Mouse (Mus musculus) ovary, adult 18-20 months (tissue): Measurements from ENCODE around the gene Mms22l.
"Not testable (repeated sequence)": the region's sequence is repeated elsewhere in the genome, so short reads cannot be mapped to it uniquely, and the experiment has no call there.

Source experiments
- DNase-seq: peaks from one replicate; pipeline ENCODE4 v3.0.0; 2022; ENCODE audit warnings: low spot score, mixed read lengths

The Mms22l gene

DNA sequence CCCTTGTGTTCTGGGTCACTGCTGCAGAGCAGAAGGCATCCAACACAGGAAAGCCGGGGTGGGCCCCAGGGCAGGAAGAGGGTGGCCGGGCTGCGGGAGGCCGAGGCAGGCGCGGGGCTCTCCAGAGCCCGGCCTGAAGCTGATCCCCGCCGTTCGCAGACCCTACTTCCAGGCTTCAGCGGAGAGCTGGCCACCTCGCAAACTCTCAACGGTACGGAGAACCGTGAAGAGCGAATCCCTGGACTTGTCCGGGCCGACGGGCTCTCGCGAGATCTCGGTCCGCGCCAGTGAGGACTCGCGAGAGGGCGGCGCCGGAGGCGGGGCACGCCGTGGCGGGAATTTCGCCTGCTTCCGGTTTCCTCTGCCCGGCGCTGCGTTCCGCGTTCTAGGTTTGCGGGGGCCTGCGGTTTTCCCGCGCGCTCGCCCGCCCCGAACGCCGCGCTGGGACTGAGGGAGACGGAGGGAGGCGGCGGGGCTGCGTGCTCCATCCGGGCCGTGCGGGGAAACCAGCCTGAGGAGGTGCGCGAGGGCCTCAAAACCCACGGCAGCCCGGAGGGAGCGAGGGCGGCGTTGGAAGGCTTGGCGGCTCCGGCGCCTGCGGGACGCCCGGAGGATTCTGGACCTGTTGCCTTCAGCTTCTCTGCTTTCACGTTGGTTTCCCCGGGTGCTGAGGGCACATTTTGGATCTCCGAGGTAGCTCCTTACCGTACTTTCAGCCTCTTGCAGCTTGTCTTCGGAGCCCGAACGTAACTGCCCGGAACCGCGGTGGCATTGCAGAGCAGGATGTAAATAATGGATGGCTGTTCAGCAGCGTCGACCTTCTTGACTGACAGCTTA lies at the start of gene Mms22l:
Gene Mms22l (plus strand): TSS at position 336 of the 837 bp plus-strand sequence.
- DNase-seq: peak; percentile 87

DNA sequence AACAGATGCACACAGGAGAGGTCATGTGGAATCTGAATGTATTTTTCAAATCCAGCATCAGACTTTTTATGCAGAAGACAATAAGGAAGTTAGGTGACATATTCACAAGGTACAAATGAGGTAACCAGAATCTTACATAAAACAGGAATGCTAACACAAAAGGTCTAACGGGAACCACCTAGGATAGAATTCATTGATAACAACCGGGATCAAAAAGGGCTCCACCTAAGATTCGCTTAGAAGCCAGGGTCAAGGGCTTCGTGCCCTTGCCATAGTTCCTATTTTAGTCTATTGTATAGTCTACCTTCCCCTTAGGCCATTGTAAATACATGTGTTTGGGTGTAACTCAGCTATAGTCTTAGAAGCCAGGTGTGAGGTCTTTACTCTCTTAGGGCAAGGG lies 12.2 kb upstream of the Mms22l start:
- not testable (repeated sequence) for DNase-seq

GRCm38 (mm10) chr4:24496953-24497319 lies 685 bp downstream of the Mms22l start:
- no peak for DNase-seq

GRCm38 (mm10) chr4:24509195-24509594 lies 12.9 kb downstream of the Mms22l start:
- no peak for DNase-seq

- DNase-seq: no peak
Measured at GRCm38 (mm10) chr4:24536989-24537388, 40.7 kb downstream of the Mms22l start.

DNA sequence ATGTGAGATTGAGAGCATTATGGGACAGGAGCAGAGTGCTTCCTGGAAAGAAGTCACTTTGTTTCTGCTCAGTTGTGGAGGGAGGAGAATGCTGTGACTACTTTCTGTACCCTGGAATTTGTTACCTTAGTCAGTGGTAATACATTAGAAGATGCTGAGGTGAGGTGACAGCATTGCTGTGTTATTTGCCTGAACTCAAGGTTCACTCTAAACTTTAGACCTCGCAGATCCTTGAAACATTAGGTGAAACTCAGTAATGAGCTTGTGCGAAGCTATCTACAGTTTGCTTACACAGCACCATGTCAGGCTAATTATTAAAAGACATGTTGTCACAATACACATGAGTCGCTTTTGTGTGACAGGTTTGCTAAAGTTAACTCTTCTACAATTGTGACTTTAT lies 47.2 kb downstream of the Mms22l start:
- DNase-seq: no peak

DNA sequence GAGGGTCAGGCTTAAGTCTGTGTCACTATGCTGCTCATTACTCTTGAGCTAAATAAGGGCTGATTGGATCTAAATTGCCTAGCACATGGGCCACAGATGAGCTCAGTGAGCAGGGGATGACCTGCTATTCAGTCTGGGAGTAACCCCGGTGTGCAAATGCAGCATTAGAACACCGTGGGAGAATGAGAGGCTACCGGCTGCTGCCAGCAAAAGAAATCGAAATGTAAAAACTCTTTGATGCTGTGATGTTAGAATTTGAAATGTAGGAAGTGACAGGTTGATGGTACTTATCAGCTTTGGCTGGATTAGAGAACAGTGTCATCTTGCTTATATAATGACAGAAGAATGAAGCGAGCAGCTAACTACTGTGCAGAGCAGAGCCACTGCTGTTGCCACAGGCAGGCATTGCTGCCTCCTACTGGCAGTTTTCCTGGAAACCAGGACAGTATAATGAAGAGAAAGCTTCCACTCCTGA lies 48.5 kb downstream of the Mms22l start:
- DNase-seq: no peak

DNA sequence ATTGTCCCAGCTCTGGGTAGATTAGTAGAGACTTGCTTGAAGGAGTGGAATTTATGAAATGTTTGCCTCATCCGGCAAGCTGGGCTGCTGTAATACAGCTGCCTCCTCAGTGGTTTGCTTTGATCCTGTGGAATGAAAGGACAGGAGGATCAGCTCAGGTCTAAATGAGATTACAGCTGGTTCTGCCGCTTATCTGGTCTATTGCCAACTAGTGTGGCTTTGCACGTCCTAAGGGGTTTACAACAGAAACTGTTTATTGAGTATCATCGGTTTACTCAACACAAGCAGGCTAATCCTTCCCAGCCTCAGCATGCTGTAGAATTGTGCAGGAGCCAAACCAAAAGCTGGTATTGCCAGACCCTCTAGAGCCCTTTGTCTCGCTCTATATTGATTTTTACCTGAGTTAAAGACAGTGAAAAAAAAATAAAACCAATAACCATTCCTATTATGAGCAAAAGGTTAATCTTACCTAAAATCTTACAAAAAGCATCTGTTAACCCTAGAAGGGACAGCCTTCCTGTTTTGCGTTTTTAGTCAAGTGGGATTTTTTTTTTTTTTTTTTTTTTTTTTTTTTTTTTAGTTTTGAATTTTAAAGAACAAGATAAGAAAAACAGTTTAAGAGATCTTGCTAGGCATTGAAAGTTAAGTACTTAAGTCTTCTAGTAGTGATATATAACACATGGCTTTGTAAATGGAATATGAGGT lies 60.0 kb downstream of the Mms22l start:
- DNase-seq: no peak

- no peak for DNase-seq
Measured at GRCm38 (mm10) chr4:24557149-24557548, 60.9 kb downstream of the Mms22l start.

- no peak for DNase-seq
Measured at GRCm38 (mm10) chr4:24568026-24568425, 71.8 kb downstream of the Mms22l start.

- no peak for DNase-seq
Measured at GRCm38 (mm10) chr4:24568989-24569556, 72.8 kb downstream of the Mms22l start.

DNA sequence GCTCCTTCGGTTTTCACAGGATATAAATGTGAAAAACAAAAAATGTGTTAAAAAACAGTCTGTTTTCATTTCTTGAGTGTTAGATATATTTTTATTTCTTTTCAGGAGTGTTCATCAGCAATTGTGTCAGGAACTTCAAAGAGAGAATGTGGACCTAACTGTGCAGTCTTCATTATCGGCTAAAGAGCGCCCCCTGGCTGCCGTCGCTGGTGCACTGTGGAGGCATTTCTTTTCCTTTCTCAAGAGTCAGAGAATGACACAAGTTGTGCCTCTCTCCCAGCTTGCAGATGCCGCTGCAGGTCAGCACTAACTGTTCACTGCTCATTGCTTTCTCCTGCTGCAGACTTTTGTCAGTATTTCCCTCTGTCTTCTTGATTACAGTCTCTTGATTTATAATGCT lies 78.0 kb downstream of the Mms22l start:
- peak; percentile 21 for DNase-seq

DNA sequence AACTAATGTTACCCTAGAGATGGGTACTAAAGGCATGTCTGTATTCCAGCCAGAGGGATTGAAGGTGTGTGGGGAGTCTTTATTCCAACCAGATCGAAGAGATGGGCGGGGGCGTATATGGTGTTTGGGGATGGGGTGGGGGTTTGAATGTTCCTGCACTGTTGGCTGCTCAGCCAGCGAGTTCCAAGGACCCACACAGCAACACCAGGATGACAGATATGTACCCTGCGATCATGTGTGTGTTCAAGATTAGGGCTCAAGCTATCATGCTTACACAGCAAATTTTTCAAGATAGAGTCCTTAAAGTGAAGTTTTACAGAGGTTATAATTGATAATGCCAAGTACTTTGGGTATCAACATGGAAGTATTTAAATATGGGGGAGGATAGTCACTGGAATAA lies 81.3 kb downstream of the Mms22l start:
- DNase-seq: no peak

DNA sequence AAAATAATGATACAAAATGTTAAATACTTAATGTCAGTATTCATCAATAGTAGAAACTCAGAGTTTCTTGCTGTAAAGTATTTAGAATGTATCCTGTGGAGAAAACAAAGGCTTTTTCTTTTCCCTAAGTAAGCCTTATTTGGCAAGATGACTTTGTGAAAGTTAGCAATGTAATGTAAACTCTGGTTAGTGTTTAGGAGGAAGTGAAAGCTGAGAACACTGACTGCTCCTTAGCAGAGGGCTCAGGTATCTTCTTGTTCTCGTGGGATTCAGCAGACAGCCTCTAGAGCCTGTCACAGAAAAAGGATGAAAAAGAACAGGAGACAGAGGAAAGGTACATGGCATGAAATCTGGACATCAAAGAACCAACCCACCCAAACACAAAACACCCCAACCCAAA lies 86.0 kb downstream of the Mms22l start:
- DNase-seq: no peak

- no peak for DNase-seq
Measured at GRCm38 (mm10) chr4:24583997-24584396, 87.7 kb downstream of the Mms22l start.

- no peak for DNase-seq
Measured at GRCm38 (mm10) chr4:24594824-24595223, 98.6 kb downstream of the Mms22l start.

DNA sequence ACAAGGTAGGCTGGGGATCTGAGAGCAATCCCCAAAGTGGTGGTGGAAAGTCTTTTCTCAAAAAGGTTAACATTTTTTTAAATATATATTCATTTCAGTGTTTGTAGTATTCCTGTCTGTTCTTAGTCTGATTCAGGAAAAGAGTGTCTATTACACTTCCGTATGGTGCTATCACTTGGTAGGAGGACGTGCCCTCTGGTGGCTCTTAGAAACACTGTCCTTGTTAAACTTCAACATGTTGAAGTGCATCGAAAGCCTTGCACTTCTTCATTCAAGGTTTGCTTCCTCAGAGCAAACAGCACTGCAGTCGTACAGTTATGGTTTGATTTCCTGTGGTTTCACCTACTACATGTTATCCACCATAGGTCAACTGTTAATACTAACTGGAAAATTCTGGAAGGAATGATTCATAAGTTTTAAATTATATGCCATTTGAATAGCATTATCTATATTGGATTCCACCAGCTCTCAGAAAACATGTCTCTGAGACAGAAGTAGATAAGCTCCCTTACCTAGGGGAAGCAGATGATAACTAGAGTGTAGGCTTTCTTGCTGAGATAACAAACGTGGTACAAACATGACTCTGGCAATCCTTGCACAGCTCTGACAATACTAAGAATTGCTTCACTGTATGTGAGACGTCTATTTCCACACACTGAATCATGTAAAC lies 100.8 kb downstream of the Mms22l start:
- DNase-seq: no peak

- DNase-seq: no peak
Measured at GRCm38 (mm10) chr4:24598637-24599036, 102.4 kb downstream of the Mms22l start.

DNA sequence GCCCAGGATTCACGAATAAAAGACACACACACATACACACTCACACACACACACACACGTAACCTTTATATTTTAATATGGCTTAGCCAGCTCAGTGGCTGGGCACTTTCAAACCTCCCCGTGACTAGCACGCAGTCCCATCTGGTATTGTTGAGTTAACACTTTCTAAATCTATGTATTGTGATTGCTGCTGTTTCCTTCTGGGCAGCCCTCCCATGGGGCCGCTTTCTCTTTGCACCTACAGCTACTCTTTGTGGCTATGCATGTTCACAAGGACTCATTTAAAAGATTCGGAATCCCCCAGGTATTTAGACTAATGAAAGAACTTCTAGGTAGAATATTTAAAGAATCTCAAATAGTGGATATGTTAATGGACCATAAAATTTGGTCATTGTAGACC lies 105.5 kb downstream of the Mms22l start:
- no peak for DNase-seq

GRCm38 (mm10) chr4:24609085-24609484 lies 112.8 kb downstream of the Mms22l start:
- no peak for DNase-seq

- DNase-seq: no peak
Measured at GRCm38 (mm10) chr4:24609564-24609963, 113.3 kb downstream of the Mms22l start.

- DNase-seq: no peak
Measured at GRCm38 (mm10) chr4:24620005-24620404, 123.8 kb downstream of the Mms22l start.
